Mouse (Mus musculus) layer of hippocampus, adult 9-10 months (tissue): ENCODE results near the gene Cltc.
"Not testable (repeated sequence)": the region's sequence is repeated elsewhere in the genome, so short reads cannot be mapped to it uniquely, and the experiment has no call there.

ENCODE experiments used
- DNase-seq: peaks from one replicate; pipeline ENCODE4 v3.0.0; 2022; ENCODE audit warnings: low spot score

Gene Cltc

DNA sequence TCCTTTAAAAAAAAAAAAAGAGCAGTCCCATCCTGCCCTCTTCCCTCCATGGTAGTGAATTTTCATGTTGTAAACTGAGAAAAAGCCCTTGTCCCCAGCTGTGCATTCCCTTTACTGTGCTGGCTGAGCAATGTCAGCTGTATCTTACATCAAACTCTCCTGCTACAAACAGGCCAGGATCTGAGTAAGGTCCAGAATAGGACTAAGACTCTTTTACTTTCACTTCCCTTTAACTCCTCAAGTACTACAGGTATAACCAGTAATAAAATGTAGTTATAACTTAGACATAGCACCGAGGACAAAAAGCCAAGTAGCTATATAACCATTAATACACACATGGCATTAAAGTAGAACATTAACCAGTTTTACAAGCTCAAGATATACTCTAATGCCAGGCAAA is 18.4 kb downstream of the Cltc start:
- DNase-seq: no peak

GRCm38 (mm10) chr11:86738308-86738707 is 19.1 kb downstream of the Cltc start:
- not testable (repeated sequence) for DNase-seq

GRCm38 (mm10) chr11:86737301-86738000 is 19.9 kb downstream of the Cltc start:
- no peak for DNase-seq

DNA sequence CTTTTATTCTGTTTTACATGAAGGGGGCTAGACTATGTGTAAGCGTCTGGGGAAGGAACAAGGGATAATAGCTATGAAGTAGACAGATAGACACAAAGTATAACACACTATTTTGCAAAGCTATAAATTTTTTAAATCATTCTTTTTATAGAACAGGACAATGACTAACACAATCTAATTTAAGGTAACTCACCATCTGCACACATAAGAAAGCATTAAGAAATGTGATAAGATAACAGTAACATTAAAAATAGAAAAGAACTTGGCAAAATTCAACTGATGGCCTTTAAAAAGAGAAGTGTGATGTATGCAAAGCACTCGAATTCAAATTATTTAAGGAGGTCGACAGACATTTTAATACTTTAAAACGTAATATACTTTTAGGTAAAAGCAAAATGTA is 22.4 kb downstream of the Cltc start:
- no peak for DNase-seq

GRCm38 (mm10) chr11:86734241-86734939 is 23.0 kb downstream of the Cltc start:
- no peak for DNase-seq

- DNase-seq: no peak
These were observed 25.9 kb downstream of the Cltc start for GRCm38 (mm10) chr11:86731443-86731842.

- DNase-seq: no peak
These were observed 31.8 kb downstream of the Cltc start for GRCm38 (mm10) chr11:86725607-86726006.

DNA sequence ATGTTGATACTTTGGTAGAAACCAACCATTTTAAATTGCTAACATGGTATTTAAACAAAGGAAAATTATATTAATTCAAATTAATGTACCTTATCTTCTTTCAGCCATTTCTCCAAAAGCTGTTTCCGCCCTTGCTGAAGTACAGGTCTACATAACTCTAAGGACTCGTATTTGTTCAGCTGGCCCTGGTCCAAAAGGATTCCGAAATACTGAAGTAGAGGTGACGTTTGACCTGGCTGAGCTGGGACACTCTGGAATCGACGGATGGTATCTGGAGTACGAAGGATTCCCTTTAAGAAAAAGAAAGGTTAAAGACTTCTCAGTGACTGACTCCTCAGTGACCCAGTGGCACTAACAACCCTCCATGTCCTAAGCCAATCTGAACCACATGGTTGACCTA is 32.4 kb downstream of the Cltc start:
- DNase-seq: no peak

DNA sequence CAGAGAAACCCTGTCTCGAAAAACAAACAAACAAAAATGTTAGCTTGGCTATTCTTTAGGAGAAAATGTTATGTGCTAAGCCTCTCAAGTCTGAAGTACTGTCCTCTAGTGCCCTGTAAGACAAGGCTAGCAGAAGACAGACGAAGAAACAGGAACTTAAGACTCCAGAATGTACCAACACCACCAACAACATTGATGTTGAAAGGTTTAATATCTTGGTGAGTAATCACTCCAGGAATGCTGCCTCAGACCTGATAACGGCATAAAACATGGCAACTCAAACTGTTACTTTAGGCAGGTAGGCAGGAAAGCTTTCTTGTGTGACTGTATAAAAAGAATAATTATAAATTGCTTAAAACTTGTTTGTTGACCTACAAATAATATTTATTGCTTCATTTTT is 33.4 kb downstream of the Cltc start:
- DNase-seq: no peak

GRCm38 (mm10) chr11:86719390-86719789 is 38.0 kb downstream of the Cltc start:
- DNase-seq: no peak

DNA sequence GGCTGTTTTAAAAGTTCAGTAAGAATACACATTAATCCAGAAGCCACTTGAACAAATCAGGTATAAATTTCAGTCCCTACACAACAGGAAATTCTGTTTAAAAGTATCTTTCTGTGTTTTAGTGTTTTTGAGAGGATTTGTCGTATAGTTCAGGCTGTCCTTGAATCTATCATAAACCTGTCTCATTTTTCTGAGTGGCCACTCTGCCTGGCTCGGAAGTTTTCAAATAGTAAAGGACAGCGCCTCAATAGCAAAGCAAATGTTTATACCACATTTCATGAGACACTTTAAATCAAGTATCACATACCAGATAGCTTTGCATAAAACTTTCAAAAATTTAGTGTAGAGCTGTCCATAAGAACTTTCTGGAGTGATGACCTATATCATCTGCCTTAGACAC is 39.0 kb downstream of the Cltc start:
- DNase-seq: no peak

GRCm38 (mm10) chr11:86717306-86718065 is 39.9 kb downstream of the Cltc start:
- no peak for DNase-seq

GRCm38 (mm10) chr11:86714606-86715005 is 42.8 kb downstream of the Cltc start:
- no peak for DNase-seq

- DNase-seq: no peak
These were observed 56.2 kb downstream of the Cltc start for GRCm38 (mm10) chr11:86701151-86701550.

- DNase-seq: no peak
These were observed 61.9 kb downstream of the Cltc start for GRCm38 (mm10) chr11:86695461-86695860.

- no peak for DNase-seq
These were observed 64.8 kb downstream of the Cltc start for GRCm38 (mm10) chr11:86692546-86692945.

- DNase-seq: no peak
These were observed 65.4 kb downstream of the Cltc start for GRCm38 (mm10) chr11:86691956-86692355.

DNA sequence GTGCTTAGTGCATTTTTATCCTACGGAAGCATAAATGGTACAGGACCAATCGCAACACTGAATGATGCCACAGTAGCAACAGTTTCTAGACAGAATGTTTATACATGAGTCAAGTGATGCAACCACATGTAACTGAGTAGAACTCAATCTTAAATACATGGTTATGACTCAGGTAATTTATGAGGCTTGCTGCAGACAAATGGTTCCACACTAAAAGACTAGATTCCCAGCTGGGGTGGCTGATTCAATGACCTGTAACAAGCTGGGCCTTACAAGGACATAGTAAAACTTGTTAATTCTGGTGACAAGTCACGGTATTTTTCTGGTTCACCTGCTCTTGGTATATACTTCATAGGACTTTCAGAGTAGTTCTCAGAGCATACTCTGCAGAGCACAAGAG is 65.9 kb downstream of the Cltc start:
- DNase-seq: no peak

- DNase-seq: no peak
These were observed 67.0 kb downstream of the Cltc start for GRCm38 (mm10) chr11:86690383-86690782.

GRCm38 (mm10) chr11:86685366-86685765 is 72.0 kb downstream of the Cltc start:
- no peak for DNase-seq

DNA sequence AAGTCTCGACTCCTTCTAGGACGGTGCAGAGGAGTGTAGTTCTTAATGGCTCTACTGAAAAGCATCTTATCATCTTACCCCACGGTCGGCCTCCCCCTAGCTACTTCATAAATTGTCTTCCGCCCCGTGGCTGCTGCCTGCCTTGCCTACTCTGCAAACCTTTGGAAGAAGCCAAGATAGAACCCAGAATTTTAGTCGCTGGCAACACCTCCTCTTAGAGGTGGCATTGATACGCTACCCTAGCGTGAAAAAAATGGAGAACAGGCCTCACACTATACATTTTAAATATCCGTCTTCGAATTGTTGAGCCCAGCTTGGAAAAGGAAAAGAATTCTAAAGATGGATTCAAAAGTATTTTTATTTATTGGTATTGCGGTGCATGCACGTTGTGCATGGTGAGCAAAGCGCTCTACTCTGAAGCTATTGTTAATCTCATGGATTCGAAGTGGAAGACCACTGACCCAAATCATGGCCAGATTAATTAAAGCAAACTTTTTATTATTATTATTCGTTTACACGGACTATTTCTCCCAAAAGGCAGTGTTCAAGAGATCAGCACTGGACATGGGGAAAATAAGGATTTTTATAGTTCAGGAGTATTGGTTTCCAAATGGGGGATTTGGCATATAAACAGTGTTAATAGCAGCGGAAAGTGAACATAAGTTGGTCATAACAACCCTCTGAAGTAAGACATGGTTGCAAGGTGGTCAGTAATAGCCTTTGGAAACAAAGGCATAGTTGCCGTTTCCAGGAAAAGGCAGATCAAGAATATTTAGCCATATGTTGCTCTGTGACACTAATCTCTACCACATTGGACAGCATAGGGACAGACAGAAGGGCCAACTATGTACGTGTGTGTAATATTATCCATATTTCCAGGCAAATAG is 73.0 kb downstream of the Cltc start:
- DNase-seq: no peak
